Mouse (Mus musculus) heart, postnatal 36 days (tissue): ENCODE data around the gene Gm5089. TPM values are rescaled to one million over a fixed set of nuclear protein-coding genes. Genes with fewer than 3 reads are reported as not detected.
"Not testable (repeated sequence)": the region's sequence is repeated elsewhere in the genome, so short reads cannot be mapped to it uniquely, and the experiment has no call there.

Experiments used
- DNase-seq, 2 experiments: peaks; one replicate each; pipeline ENCODE4 v3.0.0; 2021 to 2022
- intact Hi-C: fragments of 180-260 bp; cut with DNase I; formaldehyde crosslinking; loops from one replicate; pipeline ENCODE4 v1.15.1; 2025
- total RNA-seq, 2 experiments: library from RNA; stranded (reverse); gene quantifications; 2 replicates each; pipeline ENCODE4 v1.2.3; 2021

Gm5089 gene
- total RNA-seq, 2 experiments from 2014 or later = not detected

GRCm38 (mm10) chr14:122465931-122466490 is 15.1 kb upstream of the Gm5089 start:
- intact Hi-C loops = no loop called here
- no peak for DNase-seq

GRCm38 (mm10) chr14:122464763-122465741 is 14.1 kb upstream of the Gm5089 start, which contains the start of gene Zic5:
Gene Zic5, minus strand, starts transcription at chr14:122465677.
- intact Hi-C loops = no loop called here
- DNase-seq = no peak

GRCm38 (mm10) chr14:122464351-122464762 is 13.4 kb upstream of the Gm5089 start:
- intact Hi-C loops = no loop called here
- no peak for DNase-seq

- intact Hi-C loops, DNase-seq: not testable (repeated sequence)
Observed at GRCm38 (mm10) chr14:122463734-122464341, 12.9 kb upstream of the Gm5089 start.

- DNase-seq = no peak
- intact Hi-C loops = no loop called here
Observed at GRCm38 (mm10) chr14:122463080-122463691, 12.3 kb upstream of the Gm5089 start.

- intact Hi-C loops = no loop called here
- no peak for DNase-seq
Observed at GRCm38 (mm10) chr14:122462689-122463079, 11.8 kb upstream of the Gm5089 start.

DNA sequence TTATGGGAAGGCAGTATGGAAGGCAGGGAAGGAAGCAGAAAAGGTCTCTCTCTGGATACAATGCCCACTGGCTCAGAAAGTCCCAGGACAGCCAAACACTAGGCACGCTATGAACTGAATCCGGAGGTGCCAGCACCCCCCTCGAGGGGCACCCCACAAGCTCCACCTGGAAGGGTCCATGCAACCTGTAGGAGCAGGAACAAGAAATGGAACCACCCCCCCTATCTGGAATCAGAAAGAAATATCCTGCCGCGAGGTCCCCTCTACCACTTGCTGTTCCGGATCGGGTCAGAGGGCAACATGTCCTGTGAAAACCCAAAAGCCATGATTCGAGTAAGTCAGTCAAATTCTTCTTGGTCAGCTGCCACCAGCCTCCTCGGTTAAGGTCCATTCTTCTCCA is 11.1 kb upstream of the Gm5089 start:
- no peak for DNase-seq
- intact Hi-C loops = no loop called here

GRCm38 (mm10) chr14:122461500-122461899 is 10.6 kb upstream of the Gm5089 start:
- intact Hi-C loops = no loop called here
- no peak for DNase-seq

DNA sequence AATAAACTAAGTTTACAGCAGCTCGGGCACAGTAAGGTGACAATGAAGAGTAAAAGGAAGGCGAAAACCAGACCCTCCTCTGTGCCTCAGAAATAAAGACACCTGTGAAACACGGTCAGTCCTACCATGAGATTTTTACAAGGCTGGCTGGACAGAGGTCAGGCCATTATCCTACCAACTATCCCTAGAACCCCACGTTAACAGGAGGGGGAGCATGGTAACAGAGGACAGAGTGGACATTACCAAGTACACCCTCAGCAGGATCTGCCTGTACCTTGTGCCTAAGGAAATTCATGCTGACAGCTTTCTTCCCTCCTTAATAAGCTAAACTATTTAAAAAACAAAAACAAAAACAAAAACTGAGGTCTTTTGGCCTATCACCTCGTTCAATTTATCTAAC is 9.3 kb upstream of the Gm5089 start:
- DNase-seq = no peak
- intact Hi-C loops = no loop called here

DNA sequence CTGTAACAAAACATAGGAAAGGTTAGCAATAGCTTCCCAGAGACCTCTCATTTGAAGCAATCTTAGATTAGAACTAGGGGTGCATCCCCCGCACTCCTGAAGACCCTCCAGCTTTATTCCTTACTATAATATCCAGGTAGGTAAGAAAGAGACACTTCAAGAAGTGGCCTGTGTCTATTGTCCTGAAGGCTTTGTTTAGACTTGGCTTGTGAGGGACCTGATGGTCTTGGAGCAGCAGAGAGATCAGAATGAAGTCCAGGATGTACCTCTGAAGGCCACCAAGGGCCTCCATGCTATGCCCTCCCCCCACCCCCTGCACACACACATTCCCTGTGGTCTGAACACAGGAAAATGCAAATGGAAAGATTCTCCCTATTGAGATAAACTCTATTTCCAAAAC is 8.9 kb upstream of the Gm5089 start:
- DNase-seq = no peak
- intact Hi-C loops = no loop called here

DNA sequence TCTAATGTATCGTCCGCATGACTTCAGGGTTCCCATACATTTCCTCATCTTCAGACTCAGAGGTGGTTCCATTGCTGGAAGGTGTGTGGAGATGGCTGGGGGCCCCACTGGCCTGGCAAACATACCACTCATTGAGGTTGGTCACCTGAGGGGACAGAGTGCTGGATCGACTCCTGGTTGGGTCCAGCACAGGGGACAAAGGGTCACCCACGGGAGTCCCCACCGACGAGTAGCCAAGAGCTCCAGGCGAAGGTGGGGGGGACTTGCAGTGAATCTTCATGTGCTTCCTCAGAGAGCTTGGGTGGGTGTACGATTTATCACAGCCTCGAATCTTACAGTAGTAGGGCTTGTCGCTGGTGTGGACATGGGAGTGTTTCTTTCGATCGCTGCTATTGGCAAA is 8.4 kb upstream of the Gm5089 start:
- DNase-seq = not testable (repeated sequence)

GRCm38 (mm10) chr14:122455562-122455958 is 4.6 kb upstream of the Gm5089 start:
- intact Hi-C loops = no loop called here
- DNase-seq = no peak

More for the DNA sequence above, 8.4 kb upstream of the Gm5089 start:
- intact Hi-C loops = not testable (repeated sequence)

DNA sequence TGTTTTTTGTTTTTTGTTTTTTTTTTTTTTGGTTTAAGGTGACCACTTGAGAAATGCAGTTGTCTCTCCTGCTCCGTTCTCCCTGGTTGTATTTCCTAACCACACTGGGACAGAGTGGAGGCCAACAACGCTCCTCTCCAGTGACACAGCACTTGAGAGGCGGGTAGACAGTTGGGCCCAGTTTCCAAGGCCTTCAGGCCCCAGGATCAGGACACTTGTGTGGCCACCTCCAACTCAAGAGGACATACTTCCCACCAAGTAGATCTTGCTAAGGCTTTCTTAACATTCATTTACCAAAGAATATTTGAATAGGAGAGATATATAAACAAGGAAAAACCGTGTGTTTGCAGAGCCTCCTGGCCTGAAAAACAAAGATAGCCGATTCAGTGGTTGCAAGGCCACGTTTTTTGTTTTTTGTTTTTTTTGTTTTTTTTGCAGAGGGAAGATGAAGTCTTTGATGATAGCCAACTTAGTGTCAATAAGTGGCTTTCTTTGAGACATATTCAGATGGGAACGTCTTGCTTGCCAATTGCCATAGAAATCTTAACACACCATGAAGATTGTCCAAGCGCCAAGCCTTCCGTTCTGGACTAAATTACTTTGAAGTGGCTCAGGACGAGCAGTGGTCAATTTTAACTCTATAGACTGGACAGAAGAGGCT is 4.1 kb upstream of the Gm5089 start:
- DNase-seq = no peak
- intact Hi-C loops = no loop called here

DNA sequence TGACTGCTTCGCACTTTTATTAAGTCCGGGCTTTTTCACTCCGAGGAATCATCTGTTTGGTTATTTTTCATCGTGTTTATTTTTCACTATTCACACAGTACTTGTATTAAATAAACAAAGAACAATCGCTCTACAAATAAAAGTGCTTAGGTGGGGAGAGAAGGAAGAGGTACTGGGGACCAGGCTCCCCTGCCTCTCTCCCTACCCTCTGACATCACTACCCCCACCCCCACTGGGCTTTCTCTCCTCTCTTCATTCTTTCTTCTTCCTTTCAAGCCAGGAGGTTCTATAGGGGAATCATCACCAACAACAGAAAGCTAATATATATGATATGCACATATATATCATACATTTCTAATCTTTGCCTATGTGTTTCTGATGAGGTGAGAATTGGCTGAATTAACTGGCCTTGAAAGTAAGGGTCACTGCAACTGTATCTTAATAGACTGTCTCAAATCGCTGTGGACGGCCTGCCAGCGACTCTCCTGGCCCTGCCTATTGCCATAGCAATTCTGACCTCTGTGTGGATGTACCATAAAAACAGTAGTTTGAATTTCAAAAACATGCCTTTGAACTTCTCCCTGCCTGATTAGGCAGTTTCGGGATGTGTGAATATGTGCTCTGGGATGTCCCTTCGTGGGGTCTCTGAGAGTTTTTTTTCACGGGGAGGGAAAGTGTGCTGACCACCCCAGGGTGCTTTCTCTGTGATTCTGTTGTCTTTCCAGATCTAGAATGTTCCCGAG is 3.3 kb upstream of the Gm5089 start:
- DNase-seq = no peak
- intact Hi-C loops = no loop called here

GRCm38 (mm10) chr14:122453388-122453995 is 2.6 kb upstream of the Gm5089 start:
- intact Hi-C loops = no loop called here
- DNase-seq = no peak

DNA sequence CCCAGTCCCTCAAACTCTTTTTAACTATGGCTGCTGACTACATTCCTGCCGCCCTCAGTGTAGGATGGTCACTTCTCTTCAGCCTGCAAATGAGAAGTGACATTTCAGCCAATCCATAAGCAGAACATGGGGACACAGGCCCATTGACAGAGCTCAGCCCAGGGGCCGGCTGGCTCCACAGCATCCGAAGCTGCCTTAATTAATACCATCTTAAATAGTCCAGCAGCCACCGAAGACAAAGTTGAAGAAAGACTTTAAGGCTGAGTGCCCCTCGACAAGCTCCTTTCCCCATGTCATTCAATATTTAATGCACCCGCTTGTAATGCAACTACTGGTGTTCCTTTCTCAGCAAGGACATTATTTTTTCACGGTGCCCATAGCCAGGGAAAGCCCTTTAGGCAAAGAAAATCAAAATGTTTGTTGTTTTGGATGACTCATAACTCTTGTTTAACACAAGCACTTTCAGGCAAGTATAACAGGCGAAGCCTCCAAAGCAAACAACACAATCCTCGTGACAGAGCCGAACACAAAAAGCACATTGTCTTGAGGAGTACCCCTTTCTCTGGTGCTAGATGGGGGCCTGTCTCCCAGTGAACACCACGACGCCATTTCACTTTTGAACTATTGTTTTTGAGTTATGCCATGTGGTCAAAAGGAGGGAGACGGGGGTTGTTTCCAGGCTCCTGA is 1.9 kb upstream of the Gm5089 start:
- no peak for DNase-seq
- intact Hi-C loops = no loop called here

- intact Hi-C loops = no loop called here
- DNase-seq = no peak
Observed at GRCm38 (mm10) chr14:122451551-122452145, 733 bp upstream of the Gm5089 start.
